Mouse (Mus musculus): ENCODE measurements around the gene Prickle1. TPM values are rescaled to one million over a fixed set of nuclear protein-coding genes. Genes with fewer than 3 reads are reported as not detected.

Gene Prickle1
- polyA plus RNA-seq, 1 experiment, result 1.9 TPM

DNA sequence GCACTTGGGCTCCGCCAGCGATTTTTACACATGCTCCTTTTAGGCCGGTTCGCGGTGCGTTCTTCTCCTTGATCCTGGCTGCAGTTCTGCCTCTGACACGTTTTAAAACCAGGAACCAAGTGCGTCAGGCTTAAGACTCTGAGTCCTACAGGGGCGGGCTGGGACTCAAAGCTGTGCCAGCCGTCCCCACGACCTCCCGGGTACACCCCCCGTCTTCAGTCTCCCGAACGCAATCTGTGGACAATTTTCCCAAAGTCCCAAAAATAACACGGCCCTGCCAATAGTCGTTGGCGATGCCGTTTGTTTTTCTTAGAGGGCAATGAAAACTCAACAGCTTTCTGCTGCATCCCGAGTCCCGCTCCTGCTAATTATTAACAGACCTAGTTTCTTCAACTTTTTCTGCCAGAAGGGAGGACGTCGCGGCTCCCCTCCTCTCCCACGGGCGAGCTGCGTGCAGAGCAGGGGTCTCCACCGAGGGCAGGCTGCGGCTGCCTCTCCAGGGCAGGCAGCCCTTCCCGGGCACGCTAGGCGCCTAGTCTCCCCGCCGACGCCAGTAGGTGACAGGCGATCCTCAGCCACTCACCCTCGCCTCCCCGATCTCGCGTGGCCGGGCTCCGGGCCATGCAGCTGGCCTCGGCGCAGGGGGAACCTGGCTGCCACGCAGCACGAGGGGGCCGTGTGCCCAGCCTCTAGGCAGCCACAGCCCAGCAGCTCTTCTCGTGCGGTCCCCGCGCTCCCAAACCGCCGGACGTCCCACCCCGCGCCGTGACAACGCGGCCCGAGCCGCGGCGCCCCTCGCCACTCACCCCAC lies 598 bp downstream of the Prickle1 start:
- Histone ChIP-seq H3K27me3 (ENCODE audit: control insufficient read depth, insufficient read depth, low read length) (no peaks in the 10 kb centered on the region), H3K27ac (ENCODE audit: insufficient read depth, low read depth, low read length) (peak overlapping the region; percentile 60), H3K36me3 (ENCODE audit: control insufficient read depth, insufficient read depth, low read length) (no peaks in the 10 kb centered on the region), H3K4me1 (ENCODE audit: control insufficient read depth, insufficient read depth, insufficient read length, low read length) (peaks cover 8% of the 10 kb centered on the region), H3K4me3 (ENCODE audit: low read depth, low read length) (peak overlapping the region; percentile 71)
- WGBS, result under 1% methylated on average over 64 of the region's 64 CpGs
- TF ChIP-seq CTCF (IDR thresholded peaks at IDR 0.05; ENCODE audit: extremely low read depth, insufficient read length, insufficient replicate concordance, low read depth, low read length), result no peak

- H3K27me3 ChIP-seq (ENCODE audit: control insufficient read depth, insufficient read depth, low read length), result no peaks in the 10 kb centered on the region
- no peak overlapping the region for H3K27ac ChIP-seq (ENCODE audit: insufficient read depth, low read depth, low read length)
- H3K4me1 ChIP-seq (ENCODE audit: control insufficient read depth, insufficient read depth, insufficient read length, low read length), result peaks cover 8% of the 10 kb centered on the region
- WGBS, result 59% methylated on average over 10 of the region's 10 CpGs
- H3K4me3 ChIP-seq (ENCODE audit: low read depth, low read length), result peak overlapping the region; percentile 71
- no peaks in the 10 kb centered on the region for H3K36me3 ChIP-seq (ENCODE audit: control insufficient read depth, insufficient read depth, low read length)
- no peak for TF ChIP-seq CTCF (IDR thresholded peaks at IDR 0.05; ENCODE audit: extremely low read depth, insufficient read length, insufficient replicate concordance, low read depth, low read length)
- no peak for TF ChIP-seq POLR2A (IDR thresholded peaks at IDR 0.05; ENCODE audit: low read depth, low read length)
Measured at GRCm38 (mm10) chr15:93594296-93594887, 1.3 kb downstream of the Prickle1 start.

GRCm38 (mm10) chr15:93592596-93592995 lies 3.1 kb downstream of the Prickle1 start:
- no peak overlapping the region for H3K4me3 ChIP-seq (ENCODE audit: low read depth, low read length)
- no peak overlapping the region for H3K27ac ChIP-seq (ENCODE audit: insufficient read depth, low read depth, low read length)
- H3K27me3 ChIP-seq (ENCODE audit: control insufficient read depth, insufficient read depth, low read length), result no peaks in the 10 kb centered on the region
- WGBS, result 62% methylated on average over 3 of the region's 3 CpGs
- TF ChIP-seq CTCF (IDR thresholded peaks at IDR 0.05; ENCODE audit: extremely low read depth, insufficient read length, insufficient replicate concordance, low read depth, low read length) (no peak), POLR2A (IDR thresholded peaks at IDR 0.05; ENCODE audit: low read depth, low read length) (no peak)
- H3K36me3 ChIP-seq (ENCODE audit: control insufficient read depth, insufficient read depth, low read length), result no peaks in the 10 kb centered on the region
- peaks cover 8% of the 10 kb centered on the region for H3K4me1 ChIP-seq (ENCODE audit: control insufficient read depth, insufficient read depth, insufficient read length, low read length)

- no peak overlapping the region for H3K27ac ChIP-seq (ENCODE audit: insufficient read depth, low read depth, low read length)
- H3K27me3 ChIP-seq (ENCODE audit: control insufficient read depth, insufficient read depth, low read length), result no peaks in the 10 kb centered on the region
- H3K4me1 ChIP-seq (ENCODE audit: control insufficient read depth, insufficient read depth, insufficient read length, low read length), result peaks cover 8% of the 10 kb centered on the region
- H3K4me3 ChIP-seq (ENCODE audit: low read depth, low read length), result peak overlapping the region; percentile 48
- TF ChIP-seq CTCF (IDR thresholded peaks at IDR 0.05; ENCODE audit: extremely low read depth, insufficient read length, insufficient replicate concordance, low read depth, low read length) (no peak), POLR2A (IDR thresholded peaks at IDR 0.05; ENCODE audit: low read depth, low read length) (no peak)
- no peaks in the 10 kb centered on the region for H3K36me3 ChIP-seq (ENCODE audit: control insufficient read depth, insufficient read depth, low read length)
- WGBS, result 12% methylated on average over 12 of the region's 12 CpGs
Measured at GRCm38 (mm10) chr15:93591831-93592321, 3.8 kb downstream of the Prickle1 start.

- Histone ChIP-seq H3K4me3 (ENCODE audit: low read depth, low read length) (no peak overlapping the region), H3K36me3 (ENCODE audit: control insufficient read depth, insufficient read depth, low read length) (no peaks in the 10 kb centered on the region), H3K4me1 (ENCODE audit: control insufficient read depth, insufficient read depth, insufficient read length, low read length) (peaks cover 5% of the 10 kb centered on the region), H3K27ac (ENCODE audit: insufficient read depth, low read depth, low read length) (no peak overlapping the region), H3K27me3 (ENCODE audit: control insufficient read depth, insufficient read depth, low read length) (no peaks in the 10 kb centered on the region)
- WGBS, result 50% methylated on average over 7 of the region's 7 CpGs
- TF ChIP-seq CTCF (IDR thresholded peaks at IDR 0.05; ENCODE audit: extremely low read depth, insufficient read length, insufficient replicate concordance, low read depth, low read length) (no peak), POLR2A (IDR thresholded peaks at IDR 0.05; ENCODE audit: low read depth, low read length) (no peak)
Measured at GRCm38 (mm10) chr15:93591371-93591770, 4.3 kb downstream of the Prickle1 start.

GRCm38 (mm10) chr15:93588401-93588800 lies 7.3 kb downstream of the Prickle1 start:
- WGBS, result 80% methylated on average over 6 of the region's 6 CpGs
- Histone ChIP-seq H3K36me3 (ENCODE audit: control insufficient read depth, insufficient read depth, low read length) (no peaks in the 10 kb centered on the region), H3K4me1 (ENCODE audit: control insufficient read depth, insufficient read depth, insufficient read length, low read length) (no peaks in the 10 kb centered on the region), H3K27me3 (ENCODE audit: control insufficient read depth, insufficient read depth, low read length) (no peaks in the 10 kb centered on the region), H3K27ac (ENCODE audit: insufficient read depth, low read depth, low read length) (no peak overlapping the region), H3K4me3 (ENCODE audit: low read depth, low read length) (no peak overlapping the region)
- TF ChIP-seq POLR2A (IDR thresholded peaks at IDR 0.05; ENCODE audit: low read depth, low read length) (no peak), CTCF (IDR thresholded peaks at IDR 0.05; ENCODE audit: extremely low read depth, insufficient read length, insufficient replicate concordance, low read depth, low read length) (no peak)

- Histone ChIP-seq H3K4me3 (ENCODE audit: low read depth, low read length) (no peak overlapping the region), H3K36me3 (ENCODE audit: control insufficient read depth, insufficient read depth, low read length) (no peaks in the 10 kb centered on the region), H3K27ac (ENCODE audit: insufficient read depth, low read depth, low read length) (no peak overlapping the region), H3K27me3 (ENCODE audit: control insufficient read depth, insufficient read depth, low read length) (no peaks in the 10 kb centered on the region), H3K4me1 (ENCODE audit: control insufficient read depth, insufficient read depth, insufficient read length, low read length) (no peaks in the 10 kb centered on the region)
- no peak for TF ChIP-seq POLR2A (IDR thresholded peaks at IDR 0.05; ENCODE audit: low read depth, low read length)
- TF ChIP-seq CTCF (IDR thresholded peaks at IDR 0.05; ENCODE audit: extremely low read depth, insufficient read length, insufficient replicate concordance, low read depth, low read length), result no peak
- WGBS, result 84% methylated on average over 8 of the region's 8 CpGs
Measured at GRCm38 (mm10) chr15:93587660-93588059, 8.0 kb downstream of the Prickle1 start.

All from small intestine, adult 2 months (tissue).